Mouse (Mus musculus): ENCODE results near the gene Zim1.

Gene Zim1

GRCm38 (mm10) chr7:6696241-6697045 is at the start of gene Zim1:
Gene Zim1 (minus strand): TSS chr7:6696450.
- peak; percentile 81 to 91 for DNase-seq (ENCODE audit: low spot score in 2 of 2)

- no peak for DNase-seq (ENCODE audit: low spot score in 2 of 2)
Observed at GRCm38 (mm10) chr7:6744281-6744904, 48.1 kb upstream of the Zim1 start.

- no peak for DNase-seq (ENCODE audit: low spot score in 2 of 2)
Observed at GRCm38 (mm10) chr7:6736060-6736459, 39.8 kb upstream of the Zim1 start.

- DNase-seq (ENCODE audit: low spot score in 2 of 2): no peak
Observed at GRCm38 (mm10) chr7:6731930-6732329, 35.7 kb upstream of the Zim1 start.

GRCm38 (mm10) chr7:6731373-6731772 is 35.1 kb upstream of the Zim1 start:
- DNase-seq (ENCODE audit: low spot score in 2 of 2): no peak

DNA sequence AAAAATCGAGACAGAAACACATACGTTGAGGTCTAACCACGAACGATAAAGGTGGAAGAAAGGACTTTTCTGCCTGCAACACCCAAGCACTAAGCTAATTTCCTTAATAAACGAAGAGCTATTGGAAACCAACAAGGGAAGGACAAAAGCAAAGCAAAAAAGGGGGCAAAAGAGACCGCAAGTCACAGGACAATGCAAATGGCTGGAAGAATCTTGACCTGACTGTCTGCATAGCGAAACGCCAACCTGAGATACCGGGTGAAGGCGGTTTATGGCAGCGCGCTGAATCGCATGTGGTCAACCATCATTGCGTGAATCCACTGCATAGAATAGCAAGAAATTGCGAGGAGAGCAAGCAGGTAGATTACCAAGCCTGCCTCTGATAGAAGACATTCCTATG is 34.6 kb upstream of the Zim1 start:
- DNase-seq (ENCODE audit: low spot score in 2 of 2): no peak

DNA sequence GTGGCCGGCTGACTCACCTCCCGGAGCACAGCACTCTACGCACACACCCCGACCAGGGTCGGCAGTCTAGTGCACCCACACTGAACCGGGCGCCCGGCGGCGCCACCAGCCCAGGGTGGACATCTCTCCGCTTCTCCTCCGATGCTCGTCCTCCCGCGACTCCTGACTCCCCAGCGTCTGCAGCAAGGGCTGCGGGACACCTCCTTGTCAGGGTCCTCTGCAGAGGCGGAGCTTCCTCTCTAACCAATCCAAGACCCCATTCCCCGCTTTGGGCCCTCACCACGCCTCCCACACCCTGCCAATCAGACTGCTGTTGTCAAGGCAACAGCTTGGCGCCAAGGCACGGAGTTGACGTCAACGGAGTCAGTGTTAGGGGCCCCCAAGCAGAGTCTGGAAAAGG is 34.0 kb upstream of the Zim1 start, which contains the start of the genes Peg3 and Usp29:
Peg3 (minus strand) TSS at position 191 of the 400 bp plus-strand sequence.
Usp29 (plus strand) TSS at position 338 of the 400 bp plus-strand sequence.
- peak; percentile 90 to 91 for DNase-seq (ENCODE audit: low spot score in 2 of 2)

GRCm38 (mm10) chr7:6729061-6729817 is 33.0 kb upstream of the Zim1 start:
- DNase-seq (ENCODE audit: low spot score in 2 of 2): peak; percentile 91 to 93

GRCm38 (mm10) chr7:6728263-6728931 is 32.1 kb upstream of the Zim1 start:
- DNase-seq (ENCODE audit: low spot score in 2 of 2): peak; percentile 95 to 98

DNA sequence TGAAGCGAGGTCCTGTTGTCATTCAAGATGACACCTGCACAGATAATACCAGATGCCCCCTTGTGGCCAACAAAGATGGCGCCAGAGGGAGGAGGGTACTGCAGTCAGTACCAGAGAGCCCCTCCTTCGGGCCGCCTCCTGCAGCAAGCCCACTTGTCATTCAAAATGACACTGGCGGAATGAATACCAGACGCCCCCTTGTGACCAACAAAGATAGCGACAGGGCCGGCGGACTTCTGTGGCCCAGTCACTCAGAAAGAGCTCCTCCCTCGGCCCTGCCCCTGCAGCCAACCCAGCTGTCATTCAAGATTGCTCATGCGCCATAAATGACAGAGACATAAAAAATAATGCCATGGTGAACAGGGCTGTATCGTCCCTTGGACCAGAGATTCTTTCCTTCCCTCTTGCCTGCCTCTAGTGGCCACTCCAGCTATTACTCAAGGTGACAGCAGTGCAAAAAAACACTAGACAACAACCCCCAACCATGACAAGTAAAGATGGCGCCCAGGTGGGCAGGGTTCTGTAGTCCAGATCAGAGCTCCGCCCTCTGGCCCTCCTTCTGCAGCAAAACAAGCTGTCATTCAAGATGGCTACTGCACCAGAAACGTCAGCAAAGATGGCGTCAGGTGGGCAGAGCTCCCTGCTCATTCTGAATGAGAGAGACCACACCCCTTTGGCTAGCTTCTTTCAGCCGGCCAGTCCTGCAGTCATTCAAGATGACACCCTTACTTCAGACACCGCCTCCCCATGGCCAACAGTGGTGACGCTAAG is 31.3 kb upstream of the Zim1 start:
- DNase-seq (ENCODE audit: low spot score in 2 of 2): peak; percentile 87 to 92

DNA sequence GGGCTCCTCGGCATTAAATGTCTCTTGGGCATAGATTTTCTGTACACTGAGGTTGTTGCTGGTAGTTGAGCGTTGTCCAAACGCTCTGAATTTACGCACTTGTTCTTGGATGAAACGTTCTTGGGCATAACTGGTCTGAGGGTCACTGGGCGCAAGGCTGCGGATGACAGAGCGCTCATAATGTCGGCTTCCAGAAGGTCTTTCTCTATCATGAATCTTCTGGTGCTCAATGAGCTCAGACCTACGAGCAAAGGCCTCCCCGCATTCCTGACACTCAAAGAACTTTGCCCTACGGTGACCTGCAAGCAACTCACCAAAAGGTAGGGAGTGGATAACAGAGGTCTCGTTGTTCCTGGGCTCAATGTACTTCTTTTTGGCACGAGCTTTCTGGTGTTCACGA is 13.1 kb upstream of the Zim1 start:
- no peak for DNase-seq (ENCODE audit: low spot score in 2 of 2)

DNA sequence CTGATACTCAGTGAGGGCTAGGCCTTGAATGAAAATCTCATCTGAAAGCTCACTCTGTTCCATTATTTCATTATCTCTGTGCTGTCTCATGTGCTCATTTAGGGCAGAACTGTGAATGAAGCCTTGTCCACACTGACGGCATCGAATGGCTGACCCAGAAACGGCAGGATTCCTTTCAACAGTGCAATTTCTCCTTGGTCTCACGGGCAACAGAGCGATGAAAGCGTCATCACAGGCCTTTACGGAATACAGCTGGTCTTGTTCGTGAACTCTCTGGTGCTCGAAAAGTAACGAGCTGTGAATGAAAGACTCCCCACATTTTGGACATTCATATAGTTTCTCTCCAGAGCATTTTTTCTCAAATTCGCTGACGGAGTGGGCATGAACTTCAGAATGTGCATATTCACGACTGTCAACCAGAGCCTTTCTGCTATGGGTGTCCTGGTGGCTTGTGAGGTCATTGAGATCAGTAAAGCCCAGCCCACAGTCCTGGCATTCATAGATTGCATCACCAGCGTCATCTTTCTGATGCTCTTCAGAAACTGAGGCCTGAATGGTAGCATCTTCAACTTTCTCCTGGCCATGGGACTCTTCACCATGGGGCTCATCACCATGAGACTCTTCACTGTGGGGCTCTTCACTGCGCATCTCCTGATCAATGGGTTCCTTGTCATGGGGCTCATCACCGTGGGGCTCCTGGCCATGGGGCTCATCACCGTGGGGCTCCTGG is 12.4 kb upstream of the Zim1 start:
- DNase-seq (ENCODE audit: low spot score in 2 of 2): no peak

GRCm38 (mm10) chr7:6707416-6708015 is 11.3 kb upstream of the Zim1 start:
- DNase-seq (ENCODE audit: low spot score in 2 of 2): no peak

DNA sequence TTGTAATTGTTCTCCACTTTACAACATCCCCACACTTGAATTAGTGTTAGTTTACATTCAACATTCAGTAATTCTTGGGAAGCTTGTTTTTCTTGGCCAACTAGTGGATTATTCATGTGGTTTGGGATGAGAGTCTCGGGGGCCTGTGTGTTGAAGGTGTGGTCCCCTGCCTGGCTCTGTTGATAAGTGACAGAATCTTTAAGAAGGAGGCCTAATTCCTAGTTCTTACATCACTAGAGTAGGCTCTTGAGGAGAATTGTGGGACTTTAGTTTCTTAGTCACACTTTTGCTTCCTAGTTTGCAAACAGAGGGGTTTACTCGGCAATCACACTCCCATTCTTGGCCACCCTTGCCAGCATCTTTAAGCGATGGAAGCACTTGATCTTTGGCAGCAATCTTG is 3.0 kb upstream of the Zim1 start:
- DNase-seq (ENCODE audit: low spot score in 2 of 2): no peak

DNA sequence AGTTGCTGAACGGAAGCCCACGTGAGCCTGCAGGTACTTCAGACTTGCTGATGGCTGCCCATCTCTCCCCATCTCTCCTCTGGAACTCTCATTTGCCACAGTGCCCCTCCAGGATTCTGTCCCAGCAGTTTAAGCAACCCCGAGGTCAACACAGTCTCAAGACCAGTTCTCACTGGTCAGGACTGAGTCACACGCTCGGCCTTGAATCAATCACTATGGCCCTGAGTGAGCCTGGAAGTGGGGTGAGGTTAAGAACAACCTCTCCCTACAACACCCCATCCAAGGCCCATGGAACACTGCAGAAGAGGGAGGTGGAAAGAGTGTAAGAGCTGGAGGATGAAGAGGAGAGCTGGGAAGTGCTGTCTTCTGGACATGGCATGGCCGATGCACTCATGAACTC is 10.7 kb downstream of the Zim1 start:
- no peak for DNase-seq (ENCODE audit: low spot score in 2 of 2)

DNA sequence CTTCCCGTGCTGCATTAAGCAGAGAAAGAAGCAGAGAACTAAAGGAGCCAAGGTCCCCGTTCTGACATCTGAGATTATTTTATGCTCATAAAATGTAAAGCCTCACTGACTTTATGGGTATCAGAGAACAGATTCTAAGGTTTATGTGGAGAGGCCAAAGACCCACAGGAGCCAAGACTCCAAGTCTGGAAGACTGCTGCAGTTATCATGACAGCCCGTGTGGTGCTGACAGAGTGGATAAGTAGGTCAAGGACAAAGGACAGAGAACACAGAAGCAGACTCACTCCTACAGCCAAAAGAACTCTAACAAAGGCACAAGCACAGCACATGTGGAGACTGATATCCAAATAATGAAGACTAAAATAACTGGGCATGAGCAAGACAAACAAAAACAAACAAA is 29.5 kb downstream of the Zim1 start:
- DNase-seq (ENCODE audit: low spot score in 2 of 2): no peak

DNA sequence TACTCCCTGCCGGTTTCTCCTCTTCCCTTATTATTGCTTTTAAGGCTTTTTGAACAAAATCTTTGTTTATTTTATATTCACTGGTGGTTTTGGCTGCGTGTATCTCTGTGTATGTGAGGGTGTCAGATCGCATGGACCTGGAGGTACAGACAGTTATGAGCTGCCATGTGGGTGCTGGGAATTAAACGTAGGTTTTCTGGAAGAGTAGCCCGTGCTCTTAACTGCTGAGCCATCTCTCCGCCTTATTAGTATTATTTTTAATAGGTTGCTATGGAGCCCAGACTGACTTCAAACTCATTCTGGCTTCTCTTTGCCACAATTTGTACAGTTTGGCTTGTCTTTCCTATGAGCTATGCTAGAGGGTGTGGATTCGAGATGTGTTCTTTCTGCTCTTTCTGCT is 32.8 kb downstream of the Zim1 start:
- DNase-seq (ENCODE audit: low spot score in 2 of 2): no peak

DNA sequence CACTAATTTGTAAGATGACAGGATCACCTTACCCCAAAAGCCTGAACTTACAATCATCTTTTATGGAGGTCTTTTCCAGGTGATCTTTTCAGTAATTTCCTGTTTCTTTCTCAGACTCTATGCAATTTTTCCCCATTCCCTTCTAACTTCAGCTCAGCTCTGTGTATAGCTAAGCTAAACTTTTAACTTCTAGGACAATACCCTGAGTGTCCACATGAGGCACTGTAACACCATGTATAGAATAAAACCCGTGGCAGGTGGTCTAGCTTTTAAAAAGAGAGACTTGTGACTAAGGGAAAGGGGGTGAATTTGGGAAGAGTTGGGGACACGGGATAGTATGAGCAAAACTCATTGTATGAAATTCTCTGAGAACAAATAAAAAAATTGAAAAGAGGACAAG is 36.6 kb downstream of the Zim1 start:
- peak in 1 of 2 experiments; percentile 42 for DNase-seq (ENCODE audit: low spot score in 2 of 2)

DNA sequence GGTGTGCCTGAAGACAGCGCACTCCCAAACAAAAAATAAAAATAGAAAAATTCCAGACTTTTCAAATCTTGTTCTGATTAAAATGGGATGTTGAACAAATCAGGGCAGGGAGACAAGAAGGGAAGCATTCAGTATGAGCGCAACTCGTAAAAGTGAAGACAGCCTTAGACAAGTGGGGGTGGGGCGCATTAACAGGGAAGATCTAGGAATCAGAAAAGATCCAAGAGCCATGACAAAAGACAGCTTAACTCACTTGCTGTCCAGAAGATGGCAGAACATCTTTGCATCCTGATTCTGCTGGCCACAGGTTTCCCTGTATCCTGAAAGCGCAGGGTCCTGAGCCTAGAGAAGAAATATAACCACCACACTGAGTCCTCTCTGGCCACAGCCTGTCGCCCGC is 37.6 kb downstream of the Zim1 start:
- no peak for DNase-seq (ENCODE audit: low spot score in 2 of 2)

DNA sequence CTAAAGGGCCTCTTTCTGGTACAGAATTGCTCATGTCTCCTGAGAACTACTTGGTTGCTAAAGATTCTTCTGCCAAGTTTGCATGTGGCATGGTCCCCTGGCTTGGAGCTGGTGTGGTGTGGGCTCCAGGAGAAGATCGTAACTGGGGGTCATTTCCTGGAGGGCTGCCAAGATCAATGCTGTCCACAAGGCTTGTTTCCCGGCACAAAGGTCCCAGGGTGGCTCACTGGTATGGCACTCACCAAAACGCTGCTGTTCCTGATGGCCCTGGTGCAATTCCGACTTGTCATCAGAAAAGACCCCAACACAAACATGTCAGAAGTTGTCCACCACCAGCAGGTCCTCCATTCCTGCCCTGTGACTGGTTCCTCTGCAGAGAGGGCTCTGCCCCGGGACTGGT is 44.1 kb downstream of the Zim1 start:
- no peak for DNase-seq (ENCODE audit: low spot score in 2 of 2)

Data from left cerebral cortex, adult 9 months (tissue).